Mouse (Mus musculus) kidney, adult 2 months (tissue): ENCODE measurements at regions not wholly inside any gene's neighbourhood (a gene's known extent, or its start where the extent isn't known, plus 50 kb on each side); places are given as distances from the start of the nearest gene placed in this dataset.

Experiments
- CTCF ChIP-seq: fragments of 200-500 bp; conservative IDR thresholded peaks from 2 replicates; pipeline ENCODE4 v1.5.1; 2011; ENCODE audit warnings: low read depth, mild to moderate bottlenecking, control low read depth, low read length, moderate library complexity, mixed read lengths; ENCODE audit not compliant: insufficient read depth, insufficient read length
- POLR2A ChIP-seq: fragments of 200-500 bp; IDR thresholded peaks from one replicate; pipeline ENCODE4 v1.6.1; 2011; ENCODE audit warnings: low read depth, low read length, control low read depth

DNA sequence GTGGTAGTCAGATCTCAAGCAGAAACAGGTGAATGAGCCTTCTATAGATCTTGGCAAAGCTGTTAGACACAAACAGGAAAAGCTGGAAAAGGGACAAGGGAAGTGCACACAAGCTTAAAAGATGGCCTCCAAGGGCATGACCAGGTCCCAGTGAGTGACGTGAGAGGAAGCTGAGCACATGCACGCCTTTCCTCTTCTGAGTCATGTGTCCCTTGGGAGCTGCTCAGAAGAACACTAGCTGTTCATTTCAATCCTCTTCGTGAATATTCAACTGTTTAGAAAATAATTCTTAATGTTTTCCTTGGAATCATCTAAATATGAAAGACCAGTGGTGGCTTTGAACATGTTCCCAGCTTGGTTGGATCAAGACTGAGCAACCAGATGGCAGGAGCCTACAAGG lies 103.0 kb upstream of the Far2 start:
- TF ChIP-seq CTCF (no peak), POLR2A (no peak)
